Comparison of ENCODE assay signal across 10 mouse cellular contexts in genomic region chr5:96221298-96221697, GRCm38 (mm10). TPM values are rescaled to one million over a fixed set of nuclear protein-coding genes. Genes with fewer than 3 reads are reported as not detected.
DNase-seq lines count a peak whose midpoint lies in the region; ATAC-seq and TF ChIP-seq lines count a peak whose summit lies in the region.
"Had no signal": no experiment of that assay in that cellular context is flagged by ENCODE, and none has a peak within 500 bp of the region (broad histone marks: within the 10 kb centered on the region; RNA-seq: fewer than 3 reads in every experiment).

No protein-coding gene starts in this region.

- TF ChIP-seq CTCF in stomach, postnatal 0 days (IDR thresholded peaks at IDR 0.05; ENCODE audit: low read depth) = no peak
- no peak for TF ChIP-seq CTCF in midbrain, postnatal 0 days (IDR thresholded peaks at IDR 0.05)

- H3K4me2 ChIP-seq in stomach, embryonic 15.5 days = peak overlapping the region; percentile 15; the same call in 1 of the 2 replicates
- no peak overlapping the region for H3K4me2 ChIP-seq in stomach, postnatal 0 days (replicated peaks; ENCODE audit: low read depth)
- no peak overlapping the region for H3K4me2 ChIP-seq in liver, embryonic 15.5 days
- no peak overlapping the region for H3K4me2 ChIP-seq in midbrain, postnatal 0 days (ENCODE audit: low read depth, low read length, poor library complexity, severe bottlenecking)
- H3K4me2 ChIP-seq: heart, embryonic 11.5 days had no signal

- WGBS in stomach, embryonic 15.5 days = 85% methylated on average over 1 of the region's 1 CpGs
- 76% methylated on average over 1 of the region's 1 CpGs for WGBS in stomach, postnatal 0 days
- 15% methylated on average over 1 of the region's 1 CpGs for WGBS in liver, embryonic 15.5 days (ENCODE audit: insufficient replicate concordance)
- 92% methylated on average over 1 of the region's 1 CpGs for WGBS in midbrain, postnatal 0 days

- H3K4me3 ChIP-seq in stomach, embryonic 15.5 days (replicated peaks) = no peak overlapping the region
- no peak overlapping the region for H3K4me3 ChIP-seq in stomach, postnatal 0 days (ENCODE audit: low read depth, low read length)
- no peak overlapping the region for H3K4me3 ChIP-seq in liver, embryonic 15.5 days (replicated peaks)
- H3K4me3 ChIP-seq in midbrain, postnatal 0 days (ENCODE audit: low read depth, low read length) = no peak overlapping the region

- no peak overlapping the region for H3K9ac ChIP-seq in stomach, embryonic 15.5 days
- H3K9ac ChIP-seq in stomach, postnatal 0 days (ENCODE audit: low read length) = no peak overlapping the region
- no peak overlapping the region for H3K9ac ChIP-seq in liver, embryonic 15.5 days
- no peak overlapping the region for H3K9ac ChIP-seq in midbrain, postnatal 0 days (replicated peaks; ENCODE audit: low read length, poor library complexity, severe bottlenecking)

- intact Hi-C loops in left cerebral cortex, postnatal 10 days (cut with DNase I) = no loop called here

- no peak for ATAC-seq in CD4-positive, CD25-positive, alpha-beta regulatory T cell, adult 4 months
- no peak for ATAC-seq in stomach, embryonic 15.5 days (ENCODE audit: insufficient read depth, low FRiP score, low read depth)
- ATAC-seq in stomach, postnatal 0 days (ENCODE audit: low FRiP score, low TSS enrichment) = no peak
- ATAC-seq in liver, embryonic 15.5 days (ENCODE audit: insufficient read depth) = no peak
- ATAC-seq in midbrain, postnatal 0 days (ENCODE audit: low FRiP score) = no peak

- no peaks in the 10 kb centered on the region for H3K27me3 ChIP-seq in stomach, embryonic 15.5 days (replicated peaks)
- no peaks in the 10 kb centered on the region for H3K27me3 ChIP-seq in stomach, postnatal 0 days (ENCODE audit: control insufficient read depth, insufficient read depth, low read length)
- H3K27me3 ChIP-seq in liver, embryonic 15.5 days = no peaks in the 10 kb centered on the region
- H3K27me3 ChIP-seq in midbrain, postnatal 0 days (ENCODE audit: insufficient read depth, low read length) = no peaks in the 10 kb centered on the region

- 0 out of 2 replicates have a peak, but pooled peaks cover 4% of the 10 kb centered on the region for H3K36me3 ChIP-seq in stomach, embryonic 15.5 days
- no peaks in the 10 kb centered on the region; the same call in 1 of the 2 replicates for H3K36me3 ChIP-seq in stomach, postnatal 0 days (ENCODE audit: control insufficient read depth, insufficient read depth, low read length)
- H3K36me3 ChIP-seq in liver, embryonic 15.5 days (replicated peaks) = peaks cover 5% of the 10 kb centered on the region
- H3K36me3 ChIP-seq in midbrain, postnatal 0 days (ENCODE audit: insufficient read depth, low read length) = 0 out of 2 replicates have a peak, but pooled peaks cover 5% of the 10 kb centered on the region

- H3K9me3 ChIP-seq in stomach, embryonic 15.5 days = no peaks in the 10 kb centered on the region
- H3K9me3 ChIP-seq in stomach, postnatal 0 days (ENCODE audit: control insufficient read depth, low read length) = no peaks in the 10 kb centered on the region
- no peaks in the 10 kb centered on the region for H3K9me3 ChIP-seq in liver, embryonic 15.5 days (replicated peaks)
- no peaks in the 10 kb centered on the region for H3K9me3 ChIP-seq in midbrain, postnatal 0 days (ENCODE audit: low read length)

- H3K27ac ChIP-seq in stomach, embryonic 15.5 days = no peak overlapping the region
- H3K27ac ChIP-seq in stomach, postnatal 0 days (replicated peaks) = no peak overlapping the region
- peak overlapping the region; percentile 34; the same call in 1 of the 2 replicates for H3K27ac ChIP-seq in liver, embryonic 15.5 days (replicated peaks)
- H3K27ac ChIP-seq in midbrain, postnatal 0 days (ENCODE audit: low read depth, low read length) = no peak overlapping the region

- peaks cover 12% of the 10 kb centered on the region for H3K4me1 ChIP-seq in stomach, embryonic 15.5 days
- 0 out of 2 replicates have a peak, but pooled peaks cover 2% of the 10 kb centered on the region for H3K4me1 ChIP-seq in stomach, postnatal 0 days (replicated peaks; ENCODE audit: control insufficient read depth, insufficient read depth)
- peaks cover 30% of the 10 kb centered on the region for H3K4me1 ChIP-seq in liver, embryonic 15.5 days (replicated peaks)
- no peaks in the 10 kb centered on the region for H3K4me1 ChIP-seq in midbrain, postnatal 0 days (ENCODE audit: insufficient read depth, low read length)

- DNase-seq in CD4-positive, CD25-positive, alpha-beta regulatory T cell, adult 2 months (ENCODE audit: low read depth, low spot score) = peak; percentile 21
- no peak for DNase-seq in stomach, postnatal 0 days (ENCODE audit: low spot score)
- no peak for DNase-seq in left cerebral cortex, postnatal 10 days (ENCODE audit: extremely low spot score in 1 of 2, low spot score in 2 of 2)
- no peak for DNase-seq in embryo, embryonic 10.5 days (ENCODE audit: low spot score)
- no peak for DNase-seq in midbrain, postnatal 0 days (ENCODE audit: low spot score)
- DNase-seq: thymus, postnatal 4 days had no signal

- no peak for TF ChIP-seq EP300 in stomach, postnatal 0 days (optimal IDR thresholded peaks at IDR 0.05)

RNA-seq across cellular contexts. Expression of gene Mrpl1, which starts 12.0 kb away (rescaled TPM):
- 10 to 100 TPM; 23.2 to 24.7 TPM for polyA plus RNA-seq in CD4-positive, CD25-positive, alpha-beta regulatory T cell, adult 4 months (2017; shearing (Covaris generic))
- 21.4 and 24.1 TPM in 2 replicates for polyA plus RNA-seq in stomach, embryonic 15.5 days (2015; fragmentation: Nextera tagmentation; extraction: Ambion mirVana)
- 18.4 and 18.9 TPM in 2 replicates for polyA plus RNA-seq in stomach, postnatal 0 days (2015; fragmentation: Nextera tagmentation; extraction: Ambion mirVana)
- 14.3 and 14.5 TPM in 2 replicates for polyA plus RNA-seq in liver, embryonic 15.5 days (2015; fragmentation: Nextera tagmentation; extraction: Ambion mirVana)
- total RNA-seq in left cerebral cortex, postnatal 10 days (2021) = 10 to 100 TPM; 13.8 to 15.8 TPM
- total RNA-seq in midbrain, postnatal 0 days (2014; rRNA removed) = 14.6 and 21.9 TPM in 2 replicates
- polyA plus RNA-seq in midbrain, postnatal 0 days (2015; fragmentation: Nextera tagmentation; extraction: Ambion mirVana) = 11.4 and 11.5 TPM in 2 replicates

RNA-seq across cellular contexts. Expression of gene Cnot6l, which starts 57.3 kb away (rescaled TPM):
- 10 to 100 TPM; 72.2 to 73.2 TPM for polyA plus RNA-seq in CD4-positive, CD25-positive, alpha-beta regulatory T cell, adult 4 months (2017; shearing (Covaris generic))
- polyA plus RNA-seq in stomach, embryonic 15.5 days (2015; fragmentation: Nextera tagmentation; extraction: Ambion mirVana) = 25.7 and 28.3 TPM in 2 replicates
- polyA plus RNA-seq in stomach, postnatal 0 days (2015; fragmentation: Nextera tagmentation; extraction: Ambion mirVana) = 19.8 and 22.9 TPM in 2 replicates
- 6.6 and 7.0 TPM in 2 replicates for polyA plus RNA-seq in liver, embryonic 15.5 days (2015; fragmentation: Nextera tagmentation; extraction: Ambion mirVana)
- 10 to 100 TPM; 66.1 to 78.1 TPM for total RNA-seq in left cerebral cortex, postnatal 10 days (2021)
- total RNA-seq in midbrain, postnatal 0 days (2014; rRNA removed) = 18.2 and 33.2 TPM in 2 replicates
- 17.4 and 19.2 TPM in 2 replicates for polyA plus RNA-seq in midbrain, postnatal 0 days (2015; fragmentation: Nextera tagmentation; extraction: Ambion mirVana)
